11 mouse cellular contexts compared by ENCODE assay signal in the genomic region with DNA sequence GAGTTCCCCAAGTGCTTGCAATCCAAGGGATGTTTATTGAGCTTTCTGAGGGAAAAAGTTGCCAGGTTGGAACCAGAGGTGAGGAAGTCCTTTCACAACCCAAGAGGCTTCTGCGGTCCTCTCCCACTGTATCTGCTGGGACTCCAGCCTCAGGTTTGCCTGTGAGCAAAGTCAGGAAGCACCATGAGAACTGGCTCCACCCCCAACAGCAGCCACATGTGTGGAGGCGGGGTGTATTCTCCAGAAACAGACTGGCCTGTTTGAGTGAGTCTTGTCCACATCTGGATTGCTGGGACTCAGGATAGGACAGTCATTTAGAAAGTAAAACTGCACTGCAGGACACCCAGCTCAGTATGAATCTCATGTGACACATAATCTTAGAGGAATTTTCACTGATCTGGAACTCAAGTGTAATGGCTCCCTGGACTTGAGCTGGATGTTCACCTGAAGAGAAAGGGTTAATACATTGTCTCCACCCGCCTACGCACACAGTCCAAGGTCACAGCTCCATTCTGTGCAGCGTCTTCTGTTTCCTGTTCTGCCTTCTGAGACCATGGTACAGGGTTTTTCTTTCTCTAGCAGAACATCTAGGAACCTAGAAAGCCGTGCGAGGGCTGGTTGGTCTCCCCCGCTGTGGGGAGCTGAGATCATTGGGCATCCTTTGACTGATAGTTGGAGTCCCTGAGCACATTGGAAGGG. TPM values are rescaled to one million over a fixed set of nuclear protein-coding genes. Genes with fewer than 3 reads are reported as not detected.
DNase-seq lines count a peak whose midpoint lies in the region; ATAC-seq lines count a peak whose summit lies in the region.
"Had no signal": no experiment of that assay in that cellular context is flagged by ENCODE, and none has a peak within 500 bp of the region (broad histone marks: within the 10 kb centered on the region; RNA-seq: fewer than 3 reads in every experiment).

No protein-coding gene starts in this region.

- peak overlapping the region; percentile 75 for H3K27ac ChIP-seq in kidney, embryonic 15.5 days
- H3K27ac ChIP-seq in intestine, embryonic 14.5 days (ENCODE audit: low read depth) = peak overlapping the region; percentile 33; the same call in 1 of the 2 replicates
- H3K27ac ChIP-seq: embryonic facial prominence, embryonic 13.5 days; liver, embryonic 13.5 days had no signal

- peak overlapping the region; percentile 30; the same call in 1 of the 2 replicates for H3K4me2 ChIP-seq in kidney, embryonic 15.5 days
- H3K4me2 ChIP-seq in intestine, embryonic 14.5 days (ENCODE audit: low read length) = no peak overlapping the region
- H3K4me2 ChIP-seq: embryonic facial prominence, embryonic 13.5 days; liver, embryonic 13.5 days had no signal

- peaks cover 26% of the 10 kb centered on the region for H3K4me1 ChIP-seq in kidney, embryonic 15.5 days
- peaks cover 18% of the 10 kb centered on the region for H3K4me1 ChIP-seq in intestine, embryonic 14.5 days (replicated peaks; ENCODE audit: control insufficient read depth, insufficient read depth, low read length)

- peak; percentile 52 for ATAC-seq in kidney, embryonic 15.5 days (replicated peaks; ENCODE audit: low FRiP score)
- no peak for ATAC-seq in intestine, embryonic 14.5 days (replicated peaks; ENCODE audit: low FRiP score, low TSS enrichment, low read depth)
- ATAC-seq in monocyte, adult 5-6 weeks (replicated peaks; ENCODE audit: insufficient number of reproducible peaks, low FRiP score, low TSS enrichment, poor library complexity, severe bottlenecking) = no peak

- H3K36me3 ChIP-seq in kidney, embryonic 15.5 days = peaks cover 43% of the 10 kb centered on the region
- H3K36me3 ChIP-seq in intestine, embryonic 14.5 days (ENCODE audit: control insufficient read depth, insufficient read depth, low read length) = peaks cover 32% of the 10 kb centered on the region

- no peak for DNase-seq in kidney, adult 11 months
- peak; percentile 31 for DNase-seq in thymus, postnatal 4 days
- no peak for DNase-seq in thymus, postnatal 10 days (ENCODE audit: low spot score in 2 of 2)
- DNase-seq in intestine, embryonic 14.5 days (ENCODE audit: low spot score) = no peak
- DNase-seq in urinary bladder, postnatal 36 days (ENCODE audit: low spot score in 2 of 2) = no peak
- DNase-seq in urinary bladder, adult 18-20 months (ENCODE audit: low spot score in 2 of 2) = no peak
- DNase-seq: liver, embryonic 13.5 days had no signal

- WGBS in kidney, embryonic 15.5 days = 34% methylated on average over 8 of the region's 8 CpGs
- 35% methylated on average over 8 of the region's 8 CpGs for WGBS in intestine, embryonic 14.5 days

- H3K4me3 ChIP-seq in kidney, embryonic 15.5 days (replicated peaks) = no peak overlapping the region
- H3K4me3 ChIP-seq in intestine, embryonic 14.5 days (ENCODE audit: low read depth, low read length) = no peak overlapping the region
- H3K4me3 ChIP-seq: embryonic facial prominence, embryonic 13.5 days; liver, embryonic 13.5 days had no signal

- no peaks in the 10 kb centered on the region for H3K9me3 ChIP-seq in kidney, embryonic 15.5 days (replicated peaks)
- H3K9me3 ChIP-seq in intestine, embryonic 14.5 days (ENCODE audit: control insufficient read depth, low read length) = no peaks in the 10 kb centered on the region
- H3K9me3 ChIP-seq: embryonic facial prominence, embryonic 13.5 days; liver, embryonic 13.5 days had no signal

- no peak overlapping the region for H3K9ac ChIP-seq in kidney, embryonic 15.5 days
- no peak overlapping the region for H3K9ac ChIP-seq in intestine, embryonic 14.5 days (ENCODE audit: low read length)
- H3K9ac ChIP-seq: embryonic facial prominence, embryonic 13.5 days; liver, embryonic 13.5 days had no signal

- no peaks in the 10 kb centered on the region for H3K27me3 ChIP-seq in kidney, embryonic 15.5 days
- H3K27me3 ChIP-seq in intestine, embryonic 14.5 days (replicated peaks; ENCODE audit: control insufficient read depth, insufficient read depth, low read length) = no peaks in the 10 kb centered on the region
- H3K27me3 ChIP-seq: embryonic facial prominence, embryonic 13.5 days; liver, embryonic 13.5 days had no signal

RNA-seq across cellular contexts. Expression of a gene that starts 47.0 kb away (rescaled TPM):
- polyA plus RNA-seq in kidney, embryonic 15.5 days (2015; fragmentation: Nextera tagmentation; extraction: Ambion mirVana) = not detected in 2 replicates
- polyA plus RNA-seq in intestine, embryonic 14.5 days (2014; fragmentation: Nextera tagmentation; extraction: Ambion mirVana) = 0.07 and 0.09 TPM in 2 replicates
- 0.19 to 1.2 TPM in 2 of 3 replicates, not detected in the other for total RNA-seq in monocyte, adult 5-6 weeks (2017)
- polyA plus RNA-seq: brain, embryonic 14.5 days; embryonic facial prominence, embryonic 13.5 days; liver, embryonic 13.5 days had no signal
